Mouse (Mus musculus): ENCODE data around the gene Gipc2. TPM values are rescaled to one million over a fixed set of nuclear protein-coding genes. Genes with fewer than 3 reads are reported as not detected.
A peak's percentile ranks its signal among the peaks of the same experiment; 100 is the strongest.

The Gipc2 gene
- total RNA-seq, 2 experiments from 2014 or later, result not detected

DNA sequence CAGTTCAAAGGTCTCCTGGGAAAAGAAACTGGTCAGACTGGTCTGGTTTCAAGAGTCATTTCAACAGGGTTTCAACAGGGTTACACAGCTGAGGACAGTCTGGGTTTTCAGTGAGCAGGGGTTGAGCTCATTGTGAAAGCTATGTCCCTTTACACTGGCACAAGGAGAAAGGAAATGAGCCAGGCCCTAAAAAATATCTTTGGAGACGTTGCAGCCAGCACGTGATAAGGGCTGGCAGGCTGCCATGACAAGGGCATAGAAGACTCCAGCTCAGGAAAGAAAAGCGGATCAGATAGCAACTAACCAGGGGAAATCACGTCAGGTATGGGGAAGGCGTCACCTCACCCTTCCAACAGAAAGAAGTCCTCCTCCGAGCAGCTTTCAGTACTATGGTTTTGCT, 43.9 kb downstream of the Gipc2 start:
- ATAC-seq (replicated peaks; ENCODE audit: poor library complexity), result peak; percentile 72

DNA sequence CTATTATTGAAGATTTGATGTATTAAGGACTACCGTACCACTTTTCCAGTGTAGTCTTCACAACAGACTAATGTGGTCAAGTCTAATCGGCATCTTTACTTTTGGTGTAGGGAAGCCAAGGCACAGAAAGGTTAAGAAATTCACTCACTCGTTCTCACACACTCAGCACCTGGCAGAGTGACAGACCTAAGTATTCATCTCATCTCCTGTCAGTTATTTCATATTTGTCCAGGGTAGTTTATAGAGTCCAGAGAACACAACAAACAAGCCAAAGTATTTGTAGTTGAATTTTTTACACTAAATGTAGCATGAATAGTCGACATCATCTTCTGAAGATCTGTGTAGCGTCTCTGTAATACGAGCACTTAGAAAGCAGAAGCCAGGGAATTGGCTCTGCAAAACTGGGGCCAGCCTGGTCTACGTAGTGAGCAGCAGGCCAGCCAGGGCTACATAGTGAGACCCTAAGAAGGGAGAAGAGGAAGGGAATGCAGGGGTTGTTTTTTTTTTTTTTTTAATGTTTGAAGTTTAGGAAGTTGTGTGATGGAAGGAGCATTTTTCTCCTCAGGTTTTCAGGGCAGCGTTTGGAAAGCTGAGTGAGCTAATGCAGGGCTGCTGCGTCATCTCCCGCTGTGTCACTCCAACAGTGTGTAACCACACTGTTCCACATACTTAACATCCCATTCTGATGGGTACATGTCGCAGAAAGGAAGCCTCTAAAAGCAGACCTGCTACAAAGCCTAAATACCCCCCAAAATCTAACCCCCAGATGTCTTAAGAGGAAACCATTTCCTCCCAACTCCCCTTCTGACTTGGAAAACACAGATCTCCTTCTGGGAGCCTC, 44.6 kb downstream of the Gipc2 start:
- ATAC-seq (replicated peaks; ENCODE audit: poor library complexity), result peak; percentile 39

DNA sequence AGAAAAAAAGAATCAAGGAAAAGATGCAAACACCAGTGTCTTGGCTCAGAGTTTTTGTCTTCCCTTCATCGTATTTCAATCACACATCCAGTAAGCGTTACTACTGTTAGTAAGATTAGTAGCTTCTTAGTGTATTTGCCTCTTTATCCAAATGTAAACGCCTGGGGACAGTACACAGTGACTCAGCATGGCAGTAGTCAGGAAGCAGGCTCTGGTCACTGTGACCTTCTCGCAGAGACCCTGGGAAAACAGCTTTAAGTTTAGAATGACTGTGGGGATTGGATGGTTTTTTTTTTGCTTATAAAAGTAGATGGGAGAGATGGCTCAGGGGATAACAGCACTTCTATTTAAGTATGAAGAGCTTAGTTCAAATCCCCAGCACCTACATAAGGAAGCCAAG, 46.0 kb downstream of the Gipc2 start:
- ATAC-seq (replicated peaks; ENCODE audit: poor library complexity), result no peak

DNA sequence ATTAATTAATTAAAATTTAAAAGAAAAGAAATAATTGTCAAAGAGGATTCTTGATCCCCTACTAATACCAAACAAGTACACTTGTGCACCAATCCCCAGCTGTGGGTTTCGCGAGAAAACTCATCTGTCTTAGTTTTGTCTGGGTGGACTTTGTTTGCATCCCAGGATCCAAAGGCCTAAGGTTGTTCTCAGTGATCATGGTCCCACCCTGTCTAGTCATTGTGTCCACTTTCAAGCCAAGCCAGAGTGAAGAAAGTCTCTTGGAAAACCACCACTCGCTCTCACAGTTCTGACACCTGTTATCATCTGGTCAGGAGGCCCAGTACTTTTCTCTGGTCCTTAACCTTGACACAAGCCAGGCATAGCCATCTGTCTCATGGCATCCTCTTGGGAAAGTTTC, 48.1 kb downstream of the Gipc2 start:
- ATAC-seq (replicated peaks; ENCODE audit: poor library complexity), result no peak

DNA sequence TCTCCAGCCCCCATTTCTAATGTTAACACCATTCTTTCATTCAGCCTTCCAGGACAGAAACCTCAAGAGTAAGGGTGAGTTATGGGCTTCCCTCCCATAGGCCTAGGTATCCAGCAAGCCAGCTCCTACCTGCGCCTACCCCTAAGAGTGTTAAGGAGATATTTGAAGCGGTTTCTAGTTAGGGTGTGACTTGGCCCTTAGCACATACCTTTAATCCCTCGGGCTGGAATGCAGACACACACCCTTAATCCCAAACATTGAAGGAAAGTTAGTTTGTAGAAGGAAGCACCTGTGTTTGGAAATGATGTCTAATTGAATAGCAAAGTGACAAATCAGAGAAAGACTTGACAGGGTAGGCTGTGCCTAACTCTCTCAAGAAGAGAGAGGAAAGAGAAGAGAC, 49.9 kb downstream of the Gipc2 start:
- ATAC-seq (replicated peaks; ENCODE audit: poor library complexity), result no peak

DNA sequence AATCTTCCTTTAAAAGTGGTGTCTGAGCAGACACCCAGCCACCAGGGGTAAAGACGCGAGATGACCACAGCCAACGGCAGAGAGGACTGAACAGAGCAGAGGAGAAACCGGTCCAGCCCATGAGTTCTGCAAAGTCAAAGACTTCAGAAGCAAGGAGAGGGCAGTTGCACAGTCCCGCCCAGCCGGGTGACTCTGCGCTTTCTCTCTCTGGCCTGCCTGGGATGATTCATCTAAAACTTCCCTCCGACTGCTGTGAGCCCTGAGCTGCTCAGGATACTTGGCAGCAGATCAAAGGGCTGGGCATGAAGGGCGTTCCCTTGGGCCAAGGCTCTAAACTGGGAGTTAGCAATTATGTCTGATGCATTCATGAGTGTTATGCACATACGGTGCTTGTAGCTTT, 51.2 kb downstream of the Gipc2 start:
- ATAC-seq (replicated peaks; ENCODE audit: poor library complexity), result peak; percentile 84

DNA sequence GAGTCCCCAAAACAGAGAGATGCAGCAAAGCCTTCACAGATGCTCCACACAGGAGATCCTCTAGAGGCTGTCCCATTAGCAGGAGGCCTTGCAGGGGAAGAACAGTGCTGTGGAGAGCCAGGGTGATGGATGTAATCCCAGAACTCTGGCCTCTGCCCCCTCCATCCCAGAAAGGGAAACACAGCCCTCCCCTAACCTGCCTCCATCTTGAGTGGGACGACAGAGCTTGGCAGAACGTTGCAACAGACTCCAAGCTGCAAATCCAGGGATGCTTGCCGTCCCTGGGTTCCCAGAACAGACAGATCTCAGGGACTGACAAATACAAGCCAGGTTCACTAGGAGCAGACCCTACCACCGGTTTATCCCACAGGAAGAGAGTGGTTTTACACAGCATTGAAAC, 51.8 kb downstream of the Gipc2 start:
- ATAC-seq (replicated peaks; ENCODE audit: poor library complexity), result no peak

DNA sequence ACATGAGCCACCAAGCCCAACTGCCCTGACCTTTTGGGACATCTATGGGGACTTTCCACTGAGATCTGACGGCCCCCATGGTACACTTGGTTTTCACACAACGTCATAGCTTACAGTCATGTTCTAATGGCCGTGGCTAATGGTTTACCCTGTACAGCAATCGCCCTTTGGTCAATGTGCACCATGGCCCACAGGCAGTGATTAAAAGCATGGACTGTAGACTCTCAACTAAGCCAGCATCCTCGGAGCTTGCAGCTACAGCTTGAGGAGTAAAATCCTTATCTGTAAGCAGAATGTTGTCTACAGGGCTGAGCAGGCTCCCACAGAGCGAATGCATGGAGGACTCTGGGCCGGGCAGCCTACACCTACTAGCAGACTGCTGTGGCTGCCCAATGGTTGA, 52.5 kb downstream of the Gipc2 start:
- no peak for ATAC-seq (replicated peaks; ENCODE audit: poor library complexity)

DNA sequence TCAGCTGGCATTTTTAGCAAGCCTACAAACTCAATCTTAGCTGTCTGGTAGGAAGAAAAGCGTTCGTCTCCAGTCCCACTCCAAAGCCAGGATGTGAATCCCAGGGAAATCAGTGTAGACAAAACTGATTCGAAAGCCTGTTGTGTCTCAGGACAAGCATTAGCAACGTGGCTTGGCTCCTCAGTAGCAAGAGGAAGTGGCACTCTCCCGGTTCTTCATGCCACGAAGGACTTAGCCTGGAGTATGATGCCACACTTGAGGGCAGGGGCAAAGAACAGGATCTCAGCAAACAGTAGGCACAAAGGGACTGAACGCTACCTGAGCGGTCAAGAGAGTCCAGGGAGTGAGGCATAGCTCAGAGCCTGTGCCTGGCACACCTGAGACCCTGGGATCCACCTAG, 53.4 kb downstream of the Gipc2 start:
- ATAC-seq (replicated peaks; ENCODE audit: poor library complexity), result peak; percentile 32

DNA sequence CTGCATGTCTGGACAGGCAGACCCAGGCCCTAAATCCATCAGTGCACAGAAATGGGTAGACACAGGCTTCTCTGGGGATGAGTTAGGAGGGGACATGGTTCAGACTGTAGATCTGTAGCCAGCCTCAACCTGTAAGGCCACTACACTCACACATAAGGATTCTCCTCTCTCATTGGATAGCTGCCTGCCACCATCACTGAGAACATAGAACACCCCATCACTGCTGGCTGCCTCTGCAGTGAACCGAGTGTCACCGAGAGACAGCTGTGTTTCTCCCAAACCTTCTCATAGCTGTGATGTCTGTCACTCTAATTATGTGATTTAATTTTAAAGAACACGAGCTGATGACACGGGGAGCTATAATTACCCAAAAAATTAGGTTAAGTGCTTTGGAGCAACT, 54.5 kb downstream of the Gipc2 start:
- no peak for ATAC-seq (replicated peaks; ENCODE audit: poor library complexity)

DNA sequence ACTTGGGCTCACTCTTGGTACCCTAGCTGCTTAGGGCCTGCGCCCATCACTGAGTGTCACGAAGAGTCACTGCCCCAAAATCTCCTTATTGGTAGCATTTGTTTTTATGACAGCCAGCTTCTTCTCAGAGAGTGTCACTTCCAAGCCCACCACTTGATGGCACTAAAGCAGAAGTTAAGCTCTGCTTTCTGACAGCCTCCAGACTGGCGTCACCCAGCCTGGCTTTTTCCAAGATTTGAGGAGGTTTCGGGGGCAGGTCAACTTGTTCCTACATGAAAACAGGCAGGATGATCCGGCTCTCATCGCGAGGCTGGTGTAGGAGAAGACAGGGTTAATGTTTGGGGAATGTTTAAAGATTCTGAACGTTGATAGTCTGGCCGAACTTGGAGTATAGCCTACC, 54.9 kb downstream of the Gipc2 start:
- peak; percentile 59 for ATAC-seq (replicated peaks; ENCODE audit: poor library complexity)

DNA sequence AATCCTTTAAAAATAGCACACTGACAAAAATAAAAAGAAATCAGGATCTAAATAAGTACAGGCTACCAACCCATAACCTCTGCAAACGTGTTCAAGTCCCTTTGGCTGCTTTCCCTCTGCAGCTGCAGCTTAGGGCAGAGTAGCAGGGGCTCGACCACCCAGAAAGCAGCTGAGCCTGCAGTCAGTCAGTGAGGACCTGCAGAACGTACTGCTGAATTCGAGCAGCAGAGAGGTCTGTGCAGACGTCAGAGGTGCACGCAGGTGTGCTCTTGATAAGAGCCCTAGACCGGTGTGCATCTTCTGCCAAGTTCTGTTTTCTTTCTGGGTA, 56.8 kb downstream of the Gipc2 start:
- ATAC-seq (replicated peaks; ENCODE audit: poor library complexity), result no peak

DNA sequence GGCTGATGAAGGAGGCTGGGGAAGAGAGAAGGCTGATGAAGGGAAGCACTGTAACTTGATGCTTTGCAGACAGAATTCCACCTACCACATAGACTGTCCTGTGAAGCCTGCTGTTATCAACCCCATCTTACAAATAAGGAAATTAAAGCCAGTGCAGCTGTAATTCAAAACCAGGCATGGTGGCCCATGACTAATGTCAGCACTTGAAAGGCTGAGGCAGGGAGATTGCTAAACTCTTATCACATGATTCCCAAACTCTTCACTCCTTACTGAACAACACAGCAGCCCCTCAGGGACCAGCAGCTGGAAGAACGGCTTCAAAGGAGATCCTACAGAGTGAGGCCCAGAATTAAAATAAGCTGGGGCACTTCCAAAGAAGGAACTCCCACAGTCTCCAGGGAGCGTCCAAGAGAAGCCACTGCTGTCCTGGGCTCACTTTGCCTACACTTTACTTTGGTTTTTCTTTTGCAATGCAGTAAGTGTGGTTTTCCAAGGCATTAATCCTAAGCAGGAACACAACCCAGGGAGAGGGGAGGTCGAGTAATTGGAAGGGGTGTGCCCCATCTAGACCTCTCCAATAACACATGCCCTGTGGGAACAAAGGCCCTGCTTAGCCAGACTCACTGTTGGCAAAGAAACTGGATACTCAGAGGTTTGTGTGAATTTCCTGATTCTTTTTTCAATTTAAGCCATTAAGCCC, 57.3 kb downstream of the Gipc2 start:
- no peak for ATAC-seq (replicated peaks; ENCODE audit: poor library complexity)

DNA sequence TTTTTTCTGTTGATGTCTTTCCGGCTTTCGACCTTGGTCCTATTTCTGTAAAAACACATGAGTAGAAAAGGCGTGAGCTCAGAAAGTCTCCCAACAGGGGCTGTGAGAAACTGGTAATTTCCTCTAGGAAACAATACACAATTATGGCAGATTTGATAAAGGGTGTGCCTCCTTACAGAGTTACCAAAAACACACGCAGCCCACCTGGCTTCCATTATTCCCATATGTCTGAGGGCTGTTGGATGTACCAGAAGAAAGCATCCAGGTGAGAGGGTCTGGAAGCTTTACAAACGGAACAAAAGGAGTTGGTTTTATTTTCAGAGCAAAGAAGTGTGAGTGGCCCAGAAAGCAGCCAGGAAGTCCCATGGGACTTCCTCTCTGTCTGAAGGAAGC, 58.0 kb downstream of the Gipc2 start:
- ATAC-seq (replicated peaks; ENCODE audit: poor library complexity), result no peak

DNA sequence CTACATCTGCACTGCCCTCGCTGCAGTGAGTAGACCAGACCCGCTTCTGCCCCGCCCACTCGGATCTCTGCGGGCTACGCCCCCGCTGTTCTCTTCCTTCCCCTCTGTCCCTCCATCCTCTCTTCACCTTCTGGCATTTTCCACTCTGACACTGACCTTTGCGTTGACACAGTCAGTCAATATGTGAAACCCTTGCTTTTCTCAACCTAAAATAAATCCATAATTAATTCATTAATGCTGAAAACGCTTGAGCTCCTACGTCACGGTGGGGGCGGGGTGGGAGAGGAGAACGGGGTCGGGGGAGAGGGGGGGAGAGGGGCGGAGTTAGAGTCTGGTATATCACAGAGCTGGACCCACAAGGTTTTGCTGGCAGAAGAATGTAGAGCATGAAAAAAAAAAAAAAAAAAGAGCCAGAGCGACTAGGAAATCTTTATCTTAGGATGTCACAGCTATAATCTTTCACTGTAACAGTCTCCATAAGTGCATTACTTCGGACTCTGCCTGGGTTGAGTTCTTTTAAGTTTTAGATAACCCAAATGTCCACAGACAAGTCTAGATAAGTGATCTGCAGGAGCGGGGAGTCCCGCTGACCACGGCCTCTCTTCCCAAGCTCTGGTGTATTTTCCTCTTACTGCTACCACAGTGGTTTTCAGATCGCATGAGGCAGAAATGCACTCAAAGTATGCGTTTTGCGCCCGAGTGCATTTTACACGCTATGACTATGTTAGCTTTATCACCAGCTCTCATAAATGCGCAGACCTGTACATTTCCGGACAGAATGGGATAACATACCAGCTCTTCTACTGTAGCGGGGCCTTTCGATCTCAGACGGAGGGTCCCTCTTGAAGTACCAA, 58.7 kb downstream of the Gipc2 start:
- peak; percentile 33 for ATAC-seq (replicated peaks; ENCODE audit: poor library complexity)

DNA sequence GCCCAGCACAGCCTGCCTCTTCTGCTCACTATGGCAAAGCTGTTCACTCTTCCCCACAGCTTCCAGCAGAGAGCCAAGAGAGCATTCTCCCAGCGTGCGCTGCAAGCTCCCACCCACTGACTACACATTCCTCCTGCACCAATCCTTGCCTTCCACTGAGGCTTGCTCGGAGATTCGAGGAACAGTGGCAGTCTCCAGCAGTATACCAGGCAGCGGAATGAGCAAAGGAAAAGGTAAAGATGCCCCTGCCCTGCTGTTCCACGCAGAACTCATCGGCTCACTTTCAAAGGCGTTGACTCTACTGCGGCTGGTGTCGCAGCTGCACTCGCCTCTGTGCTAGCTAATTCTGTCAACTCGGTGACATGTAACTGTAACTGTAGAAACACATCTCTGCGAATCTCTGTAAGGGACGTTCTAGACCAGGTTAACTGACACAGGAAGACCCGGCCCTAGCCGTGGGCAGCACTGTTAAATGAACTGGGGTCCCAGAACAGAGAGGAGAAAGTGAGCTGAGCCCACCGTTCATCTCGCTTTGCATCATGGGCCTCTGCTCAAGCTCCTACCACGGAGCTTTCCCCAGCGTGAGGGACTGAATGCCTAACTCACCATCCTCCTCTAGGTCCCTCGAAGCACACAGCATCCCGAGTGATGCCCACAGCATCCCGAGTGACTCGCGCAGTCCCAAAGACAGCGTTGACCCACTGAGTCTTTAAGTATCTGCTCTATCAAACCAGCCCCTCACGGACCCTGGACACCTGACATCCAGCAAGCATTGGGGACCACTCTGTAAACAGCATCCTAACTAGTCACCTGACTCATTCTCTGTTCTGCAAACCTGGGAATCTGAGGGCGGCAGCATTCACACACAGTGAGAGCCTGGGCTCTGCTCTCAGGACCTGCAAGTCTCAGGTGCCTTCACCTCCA, 59.5 kb downstream of the Gipc2 start:
- no peak for ATAC-seq (replicated peaks; ENCODE audit: poor library complexity)

DNA sequence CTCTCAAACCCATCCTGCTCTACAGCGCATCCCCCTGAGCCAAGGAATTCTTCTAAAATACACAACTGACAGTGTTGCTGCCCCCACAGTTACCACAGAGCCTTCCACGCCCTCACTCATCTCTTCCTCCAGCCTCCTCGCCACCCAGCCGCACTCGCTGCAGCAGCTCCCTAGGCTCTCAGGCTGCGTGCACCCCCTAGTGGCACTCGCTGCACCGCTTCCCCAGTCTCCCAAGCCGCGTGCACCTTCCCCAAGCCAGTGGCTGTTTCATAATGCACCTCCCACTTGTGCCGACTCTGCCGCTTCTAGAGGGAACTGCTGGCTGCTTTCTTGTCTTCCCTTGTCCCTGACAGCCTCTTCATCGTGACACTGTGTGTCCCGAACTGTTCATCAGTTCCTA, 60.7 kb downstream of the Gipc2 start:
- peak; percentile 89 for ATAC-seq (replicated peaks; ENCODE audit: poor library complexity)

DNA sequence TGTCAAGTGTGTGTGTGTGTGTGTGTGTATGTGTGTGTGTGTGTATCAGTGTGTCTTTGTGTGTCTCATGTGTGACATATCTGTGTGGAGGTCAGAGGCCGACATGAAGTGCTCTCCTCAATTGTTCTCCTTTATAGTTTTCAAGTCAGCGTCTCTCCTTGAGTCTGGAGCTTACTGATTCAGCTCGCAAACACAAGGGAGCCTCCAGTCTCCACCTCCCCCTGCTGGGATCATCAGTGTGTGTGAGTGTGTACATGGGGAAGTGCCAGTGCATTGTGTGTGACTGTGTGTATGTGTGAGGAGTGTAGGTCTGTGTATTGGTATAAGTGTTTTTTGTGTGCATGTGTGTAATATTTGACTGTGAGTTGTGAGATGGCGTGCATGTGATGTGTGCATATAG, 62.6 kb downstream of the Gipc2 start:
- ATAC-seq (replicated peaks; ENCODE audit: poor library complexity), result no peak

DNA sequence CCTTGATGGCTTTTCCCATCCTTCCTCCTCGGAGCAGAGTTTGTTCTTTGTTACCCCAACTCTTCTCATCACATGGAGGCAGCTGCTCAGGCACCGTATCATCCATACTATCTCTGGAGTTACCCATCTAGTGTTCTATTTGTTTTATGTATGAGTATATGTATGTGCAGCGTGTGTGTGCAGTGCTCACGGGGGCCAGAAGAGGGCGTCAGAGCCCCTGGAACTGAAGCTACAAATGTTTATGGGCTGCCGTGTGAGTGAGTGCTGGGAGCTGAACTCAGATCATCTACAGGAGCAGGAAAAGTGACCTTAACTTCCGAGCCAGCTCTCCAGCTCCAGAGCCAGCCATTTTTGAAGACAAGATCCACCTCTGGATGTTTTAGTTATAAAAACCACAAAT, 64.6 kb downstream of the Gipc2 start:
- ATAC-seq (replicated peaks; ENCODE audit: poor library complexity), result no peak

DNA sequence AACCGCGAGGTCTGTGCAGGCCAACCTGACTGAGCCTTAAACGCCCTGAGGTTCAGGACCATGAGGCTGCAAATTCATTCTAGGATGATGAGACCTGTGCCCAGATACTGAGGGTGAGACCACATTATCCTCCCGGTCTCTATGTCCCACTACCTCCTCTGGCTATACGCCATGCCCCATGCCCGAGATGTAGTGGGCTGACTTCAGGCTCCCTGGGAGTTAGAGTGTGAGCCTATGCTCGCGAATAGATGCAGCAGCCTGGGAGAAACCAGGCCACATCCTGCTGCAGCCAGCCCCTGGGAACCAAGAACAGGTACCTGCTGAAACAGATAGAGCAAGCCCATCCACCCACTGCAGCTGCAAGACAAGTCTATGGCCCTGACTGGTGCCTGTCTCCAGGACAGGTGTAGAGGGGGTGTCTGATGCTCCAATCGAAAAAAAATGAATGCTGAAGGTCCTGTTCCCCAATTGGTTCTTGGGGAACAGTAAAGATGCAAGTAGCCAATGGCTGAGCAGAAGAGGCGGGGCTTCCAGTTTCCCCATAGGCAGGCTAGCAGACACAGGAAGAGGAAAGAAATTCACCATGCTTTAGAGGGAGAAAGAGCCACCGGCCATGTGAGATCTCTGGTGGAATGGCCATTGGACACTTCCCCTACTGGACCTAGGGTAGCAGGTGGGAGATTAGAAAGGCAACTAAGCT, 65.8 kb downstream of the Gipc2 start:
- ATAC-seq (replicated peaks; ENCODE audit: poor library complexity), result 0 out of 2 replicates have a peak, but pooled peaks have one; percentile 17

Data from megakaryocyte progenitor cell, adult 5-6 weeks (primary cell).